Mouse (Mus musculus): ENCODE measurements around the gene Edc3.
A peak's percentile ranks its signal among the peaks of the same experiment; 100 is the strongest.

DNA sequence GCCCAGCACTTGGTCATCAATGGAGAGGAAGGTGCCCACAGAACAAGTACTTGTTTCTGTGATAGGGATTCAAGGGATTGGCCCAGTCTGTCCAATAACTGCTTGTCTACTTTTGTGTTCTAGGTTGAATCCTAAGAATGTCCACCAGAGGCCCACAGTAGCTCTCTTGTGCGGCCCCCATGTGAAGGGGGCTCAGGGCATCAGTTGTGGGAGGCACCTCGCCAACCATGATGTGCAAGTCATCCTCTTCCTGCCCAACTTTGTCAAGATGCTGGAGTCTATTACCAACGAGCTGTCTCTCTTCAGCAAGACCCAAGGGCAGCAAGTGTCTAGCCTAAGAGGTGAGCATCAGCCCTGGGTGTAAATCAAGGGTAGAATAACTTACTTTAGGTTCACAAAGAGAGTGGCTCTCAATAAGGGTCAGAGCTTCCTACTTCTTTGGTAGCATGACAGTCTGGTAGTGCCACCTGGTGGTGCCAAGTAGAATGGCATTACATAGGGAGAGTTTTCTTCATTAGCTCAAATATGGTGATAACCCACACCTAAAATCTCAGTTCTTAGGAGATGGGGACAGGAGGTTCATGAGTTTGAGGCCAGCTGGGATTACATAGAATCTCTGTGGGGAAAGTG, 36.2 kb downstream of the Edc3 start:
- TF ChIP-seq CTCF (IDR thresholded peaks at IDR 0.05; ENCODE audit: low read depth): peak; percentile 84
- TF ChIP-seq EP300 (IDR thresholded peaks at IDR 0.05; ENCODE audit: low read depth): no peak

Data from liver, embryonic 14.5 days (tissue).